Mouse (Mus musculus): Measurements from ENCODE around the gene Igf2bp1.
A peak's percentile ranks its signal among the peaks of the same experiment; 100 is the strongest.
"Not testable (repeated sequence)": the region's sequence is repeated elsewhere in the genome, so short reads cannot be mapped to it uniquely, and the experiment has no call there.

The Igf2bp1 gene

GRCm38 (mm10) chr11:95963304-95963703 lies 42.4 kb downstream of the Igf2bp1 start:
- no peak for DNase-seq (ENCODE audit: low spot score in 2 of 2)

- no peak for DNase-seq (ENCODE audit: low spot score in 2 of 2)
Measured at GRCm38 (mm10) chr11:95959152-95959551, 46.6 kb downstream of the Igf2bp1 start.

- DNase-seq (ENCODE audit: low spot score in 2 of 2) = no peak
Measured at GRCm38 (mm10) chr11:95958251-95958650, 47.5 kb downstream of the Igf2bp1 start.

- DNase-seq (ENCODE audit: low spot score in 2 of 2) = no peak
Measured at GRCm38 (mm10) chr11:95957407-95957806, 48.3 kb downstream of the Igf2bp1 start.

- no peak for DNase-seq (ENCODE audit: low spot score in 2 of 2)
Measured at GRCm38 (mm10) chr11:95953313-95953712, 52.4 kb downstream of the Igf2bp1 start.

GRCm38 (mm10) chr11:95945838-95946472 lies 59.8 kb downstream of the Igf2bp1 start:
- no peak for DNase-seq (ENCODE audit: low spot score in 2 of 2)

- no peak for DNase-seq (ENCODE audit: low spot score in 2 of 2)
Measured at GRCm38 (mm10) chr11:95939828-95940507, 65.8 kb downstream of the Igf2bp1 start.

- DNase-seq (ENCODE audit: low spot score in 2 of 2) = no peak
Measured at GRCm38 (mm10) chr11:95936409-95936808, 69.3 kb downstream of the Igf2bp1 start.

GRCm38 (mm10) chr11:95932168-95932567 lies 73.6 kb downstream of the Igf2bp1 start:
- not testable (repeated sequence) for DNase-seq (ENCODE audit: low spot score in 2 of 2)

- DNase-seq (ENCODE audit: low spot score in 2 of 2) = no peak
Measured at GRCm38 (mm10) chr11:95926398-95926797, 79.3 kb downstream of the Igf2bp1 start.

GRCm38 (mm10) chr11:95925976-95926375 lies 79.8 kb downstream of the Igf2bp1 start:
- DNase-seq (ENCODE audit: low spot score in 2 of 2) = no peak

- no peak for DNase-seq (ENCODE audit: low spot score in 2 of 2)
Measured at GRCm38 (mm10) chr11:95924215-95924614, 81.5 kb downstream of the Igf2bp1 start.

GRCm38 (mm10) chr11:95923477-95923876 lies 82.3 kb downstream of the Igf2bp1 start:
- not testable (repeated sequence) for DNase-seq (ENCODE audit: low spot score in 2 of 2)

GRCm38 (mm10) chr11:95921991-95922621 lies 83.6 kb downstream of the Igf2bp1 start:
- no peak for DNase-seq (ENCODE audit: low spot score in 2 of 2)

GRCm38 (mm10) chr11:95916426-95916825 lies 89.3 kb downstream of the Igf2bp1 start:
- no peak for DNase-seq (ENCODE audit: low spot score in 2 of 2)

- peak in 1 of 2 experiments; percentile 34 for DNase-seq (ENCODE audit: low spot score in 2 of 2)
Measured at GRCm38 (mm10) chr11:95915006-95915710, 90.6 kb downstream of the Igf2bp1 start.

GRCm38 (mm10) chr11:95914571-95914991 lies 91.2 kb downstream of the Igf2bp1 start, which contains the start of gene B4galnt2:
B4galnt2 (minus strand) TSS chr11:95914891.
- peak in 1 of 2 experiments; percentile 25 for DNase-seq (ENCODE audit: low spot score in 2 of 2)

GRCm38 (mm10) chr11:95913959-95914566 lies 91.7 kb downstream of the Igf2bp1 start:
- DNase-seq (ENCODE audit: low spot score in 2 of 2) = no peak

GRCm38 (mm10) chr11:95911579-95911978 lies 94.2 kb downstream of the Igf2bp1 start:
- no peak for DNase-seq (ENCODE audit: low spot score in 2 of 2)

GRCm38 (mm10) chr11:95907805-95908524 lies 97.8 kb downstream of the Igf2bp1 start:
- no peak for DNase-seq (ENCODE audit: low spot score in 2 of 2)

All from urinary bladder, adult 18-20 months (tissue).